Mouse (Mus musculus): Measurements from ENCODE around the gene Hectd4.

- no peak for TF ChIP-seq POLR2A (IDR thresholded peaks at IDR 0.05; ENCODE audit: extremely low read depth, insufficient read depth, low read length)
- no peak for TF ChIP-seq CTCF (IDR thresholded peaks at IDR 0.05; ENCODE audit: extremely low read depth, insufficient read depth, low read length)
Measured at GRCm38 (mm10) chr5:121224856-121225255, 4.8 kb downstream of the Hectd4 start.
